Mouse (Mus musculus) left cerebral cortex, postnatal 36 days (tissue): Measurements from ENCODE around the gene Ncor1. TPM values are rescaled to one million over a fixed set of nuclear protein-coding genes. Genes with fewer than 3 reads are reported as not detected.
"Not testable (repeated sequence)": the region's sequence is repeated elsewhere in the genome, so short reads cannot be mapped to it uniquely, and the experiment has no call there.

ENCODE experiments used
- DNase-seq, 2 experiments: peaks; one replicate each; pipeline ENCODE4 v3.0.0; 2021 to 2022; ENCODE audit warnings: low spot score in 2 of 2, mixed read lengths in 1 of 2
- intact Hi-C: fragments of 180-260 bp; cut with DNase I; formaldehyde crosslinking; loops from one replicate; pipeline ENCODE4 v1.15.1; 2025
- total RNA-seq, 2 experiments: library from RNA; stranded (reverse); gene quantifications; 2 replicates each; pipeline ENCODE4 v1.2.3; 2021

Ncor1 gene
- 100 to 1,000 TPM; 237 to 292 TPM for total RNA-seq

GRCm38 (mm10) chr11:62458276-62458724, at the start of gene Ncor1, which contains the start of gene Pigl:
Gene Ncor1 (minus strand): TSS chr11:62458541.
Gene Pigl (plus strand): TSS chr11:62458460.
- intact Hi-C loops = loop anchor here (5.0 kb wide), 1 partner anchor 79 kb away; the partner anchor contains the start of gene Cenpv
- DNase-seq = peak; percentile 88 to 89

GRCm38 (mm10) chr11:62507683-62508082, 49.3 kb upstream of the Ncor1 start:
- no peak for DNase-seq
- intact Hi-C loops = no loop called here

GRCm38 (mm10) chr11:62500529-62500928, 42.2 kb upstream of the Ncor1 start:
- intact Hi-C loops = no loop called here
- DNase-seq = no peak

GRCm38 (mm10) chr11:62498802-62499201, 40.5 kb upstream of the Ncor1 start:
- intact Hi-C loops = no loop called here
- no peak for DNase-seq

GRCm38 (mm10) chr11:62497181-62497580, 38.8 kb upstream of the Ncor1 start:
- DNase-seq = no peak
- intact Hi-C loops = no loop called here

GRCm38 (mm10) chr11:62496151-62496715, 37.9 kb upstream of the Ncor1 start:
- intact Hi-C loops = no loop called here
- no peak for DNase-seq

GRCm38 (mm10) chr11:62495276-62495801, 37.0 kb upstream of the Ncor1 start:
- DNase-seq = no peak
- intact Hi-C loops = no loop called here

- intact Hi-C loops = no loop called here
- DNase-seq = peak in 1 of 2 experiments; percentile 14
These were observed 36.5 kb upstream of the Ncor1 start for GRCm38 (mm10) chr11:62494754-62495275.

- intact Hi-C loops = no loop called here
These were observed 35.4 kb upstream of the Ncor1 start for GRCm38 (mm10) chr11:62493701-62494100.

GRCm38 (mm10) chr11:62487540-62488350, 29.4 kb upstream of the Ncor1 start:
- intact Hi-C loops = no loop called here
- DNase-seq = no peak

More at GRCm38 (mm10) chr11:62493701-62494100, 35.4 kb upstream of the Ncor1 start:
- no peak for DNase-seq

GRCm38 (mm10) chr11:62486949-62487348, 28.6 kb upstream of the Ncor1 start:
- intact Hi-C loops = no loop called here
- no peak for DNase-seq

- intact Hi-C loops = no loop called here
- no peak for DNase-seq
These were observed 21.2 kb upstream of the Ncor1 start for GRCm38 (mm10) chr11:62479581-62479980.

GRCm38 (mm10) chr11:62478931-62479330, 20.6 kb upstream of the Ncor1 start:
- intact Hi-C loops = no loop called here
- no peak for DNase-seq

- intact Hi-C loops = no loop called here
- DNase-seq = no peak
These were observed 17.8 kb upstream of the Ncor1 start for GRCm38 (mm10) chr11:62476156-62476555.

- intact Hi-C loops = no loop called here
- DNase-seq = no peak
These were observed 15.2 kb upstream of the Ncor1 start for GRCm38 (mm10) chr11:62473516-62473915.

GRCm38 (mm10) chr11:62470451-62470850, 12.1 kb upstream of the Ncor1 start:
- intact Hi-C loops = no loop called here
- DNase-seq = no peak

- DNase-seq, intact Hi-C loops: not testable (repeated sequence)
These were observed 8.9 kb upstream of the Ncor1 start for GRCm38 (mm10) chr11:62467289-62467688.

- intact Hi-C loops = no loop called here
- no peak for DNase-seq
These were observed 8.2 kb upstream of the Ncor1 start for GRCm38 (mm10) chr11:62466546-62466945.

GRCm38 (mm10) chr11:62465849-62466248, 7.5 kb upstream of the Ncor1 start:
- DNase-seq = no peak
- intact Hi-C loops = no loop called here

GRCm38 (mm10) chr11:62464696-62465095, 6.4 kb upstream of the Ncor1 start:
- intact Hi-C loops = no loop called here
- DNase-seq = no peak
